Mouse (Mus musculus) small intestine, adult 2 months (tissue): ENCODE results near the gene Usp40.

Experiments
- CTCF ChIP-seq: fragments of 200-500 bp; IDR thresholded peaks from 2 replicates; pipeline ENCODE4 v1.5.1; 2012; ENCODE audit warnings: low read depth, mild to moderate bottlenecking, control low read depth, inconsistent platforms, low read length, moderate library complexity, mixed read lengths; ENCODE audit not compliant: insufficient replicate concordance, insufficient read length; ENCODE audit errors: extremely low read depth
- POLR2A ChIP-seq: fragments of 200-500 bp; IDR thresholded peaks from 2 replicates; pipeline ENCODE4 v1.6.1; 2012; ENCODE audit warnings: low read depth, mild to moderate bottlenecking, control low read depth, inconsistent platforms, low read length, moderate library complexity

DNA sequence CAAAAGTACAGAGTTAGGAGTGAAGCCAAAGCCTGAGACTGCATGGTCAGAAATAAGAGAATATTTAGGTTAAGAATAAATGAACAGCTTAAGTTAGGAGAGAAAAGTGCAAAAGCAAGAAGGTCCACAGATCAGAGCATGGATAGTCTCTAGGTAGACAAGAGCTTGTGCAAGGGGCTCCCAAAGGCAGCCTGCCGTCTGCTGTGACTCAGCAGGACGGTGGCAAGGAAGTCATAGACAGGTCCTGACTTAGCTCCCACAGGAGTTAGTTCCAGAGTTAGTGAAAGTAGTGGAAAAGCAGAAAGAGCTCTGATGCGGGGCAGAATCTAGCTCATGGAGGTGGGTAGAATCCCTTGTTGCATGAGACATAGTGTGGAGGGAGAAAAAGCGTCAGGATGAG, 38.0 kb downstream of the Usp40 start:
- TF ChIP-seq POLR2A = no peak
- TF ChIP-seq CTCF = no peak
